Mouse (Mus musculus) cortical plate, adult 2 months (tissue): ENCODE measurements around the gene Odc1.

ENCODE experiments used
- CTCF ChIP-seq: fragments of 200-500 bp; IDR thresholded peaks from 2 replicates; pipeline ENCODE4 v1.5.1; 2011; ENCODE audit warnings: mild to moderate bottlenecking, control low read depth, low read length; ENCODE audit not compliant: insufficient read depth; ENCODE audit errors: extremely low read depth
- POLR2A ChIP-seq: fragments of 200-500 bp; IDR thresholded peaks from 2 replicates; pipeline ENCODE4 v1.6.1; 2011; ENCODE audit warnings: mild to moderate bottlenecking, low read length, control low read depth; ENCODE audit not compliant: insufficient read depth; ENCODE audit errors: extremely low read depth

GRCm38 (mm10) chr12:17506994-17507542 lies 37.5 kb upstream of the Odc1 start:
- no peak for TF ChIP-seq CTCF
- no peak for TF ChIP-seq POLR2A
